10 mouse cellular contexts compared by ENCODE assay signal in genomic region chr16:10958763-10959440, GRCm38 (mm10).
DNase-seq lines count a peak whose midpoint lies in the region; ATAC-seq lines count a peak whose summit lies in the region.
"Had no signal": no experiment of that assay in that cellular context is flagged by ENCODE, and none has a peak within 500 bp of the region (broad histone marks: within the 10 kb centered on the region; RNA-seq: fewer than 3 reads in every experiment).

No protein-coding gene starts in this region.

- H3K4me2 ChIP-seq in forebrain, embryonic 15.5 days (replicated peaks), result no peak overlapping the region

- H3K9me3 ChIP-seq in forebrain, embryonic 15.5 days, result no peaks in the 10 kb centered on the region

- H3K4me3 ChIP-seq in forebrain, embryonic 15.5 days, result no peak overlapping the region

- peaks cover 33% of the 10 kb centered on the region for H3K4me1 ChIP-seq in forebrain, embryonic 15.5 days

- H3K36me3 ChIP-seq in forebrain, embryonic 15.5 days, result no peaks in the 10 kb centered on the region

- ATAC-seq in forebrain, embryonic 15.5 days (replicated peaks), result peak; percentile 79
- ATAC-seq: inflammation-experienced regulatory T-cells, adult 6 months had no signal

- H3K27ac ChIP-seq in forebrain, embryonic 15.5 days (replicated peaks), result peak overlapping the region; percentile 75

- H3K9ac ChIP-seq in forebrain, embryonic 15.5 days (replicated peaks), result no peak overlapping the region

- no peaks in the 10 kb centered on the region for H3K27me3 ChIP-seq in forebrain, embryonic 15.5 days

- intact Hi-C loops in left cerebral cortex, postnatal 14 days (cut with DNase I), result loop anchor here (5.0 kb wide), 1 partner anchor 33 kb away; no protein-coding TSS in a partner anchor

- DNase-seq in 416B (ENCODE audit: low read depth), result peak; percentile 65
- DNase-seq in Muller cell, postnatal 12 days (ENCODE audit: inconsistent ontology term), result peak; percentile 85
- DNase-seq in left cerebral cortex, postnatal 14 days (ENCODE audit: low spot score in 2 of 2), result peak; percentile 32 to 49
- no peak for DNase-seq in urinary bladder, postnatal 36 days (ENCODE audit: low spot score in 2 of 2)
- no peak for DNase-seq in natural killer cell, adult 2 months (ENCODE audit: low spot score in 2 of 2)
- no peak for DNase-seq in thymus, postnatal 14 days
- DNase-seq in gastrocnemius, adult 8-10 months (ENCODE audit: low spot score in 2 of 2), result no peak
- DNase-seq: cerebellum, adult 11-12 months had no signal

- WGBS in forebrain, embryonic 15.5 days, result 8% methylated on average over 7 of the region's 7 CpGs

Comparison
In these comparisons a context has a peak if more than half of its experiments do, and no peak if none do; other contexts are left out.
1. DNase-seq: peak in 416B (single experiment), Muller cell, postnatal 12 days (single experiment) and left cerebral cortex, postnatal 14 days (2 of 2); none in urinary bladder, postnatal 36 days (0 of 2), natural killer cell, adult 2 months (0 of 2), thymus, postnatal 14 days (single experiment) and gastrocnemius, adult 8-10 months (0 of 2).